Mouse (Mus musculus): ENCODE measurements around the gene Pkhd1.

Pkhd1 gene

DNA sequence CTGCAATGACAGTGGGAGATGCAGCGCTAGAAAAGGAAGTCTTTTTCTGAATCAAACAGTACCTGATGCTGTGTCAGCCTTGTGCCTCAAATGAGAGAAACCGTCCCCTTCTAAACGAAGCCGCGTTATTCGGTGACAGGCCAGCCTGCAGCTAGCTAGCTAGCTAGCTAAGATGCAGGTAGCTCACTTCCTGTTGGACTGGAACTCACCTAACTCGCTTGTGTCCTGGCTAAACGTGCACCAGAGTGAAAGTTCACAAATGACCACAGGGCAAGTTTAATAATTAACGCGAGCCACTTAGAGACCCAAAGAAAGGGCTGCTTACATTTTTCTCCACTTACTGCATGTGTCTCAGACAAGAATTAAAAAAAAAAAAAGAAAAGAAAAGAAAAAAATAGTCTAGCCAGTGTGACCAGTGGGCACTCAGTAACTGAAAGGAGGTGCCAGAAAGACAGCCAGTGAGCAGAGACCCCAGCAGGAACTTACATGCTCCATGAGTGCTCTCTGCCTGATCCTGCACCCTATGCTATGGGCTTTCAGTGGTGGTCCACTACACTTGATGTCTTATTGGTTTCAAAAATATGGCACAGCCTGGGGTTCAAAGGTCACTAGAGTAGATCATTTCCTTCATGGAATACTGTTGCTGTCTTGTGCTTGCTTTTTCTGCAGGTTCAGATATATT, at the start of gene Pkhd1:
Gene Pkhd1 (minus strand): TSS at position 216 of the 682 bp plus-strand sequence.
- no peak for DNase-seq (ENCODE audit: low spot score)

DNA sequence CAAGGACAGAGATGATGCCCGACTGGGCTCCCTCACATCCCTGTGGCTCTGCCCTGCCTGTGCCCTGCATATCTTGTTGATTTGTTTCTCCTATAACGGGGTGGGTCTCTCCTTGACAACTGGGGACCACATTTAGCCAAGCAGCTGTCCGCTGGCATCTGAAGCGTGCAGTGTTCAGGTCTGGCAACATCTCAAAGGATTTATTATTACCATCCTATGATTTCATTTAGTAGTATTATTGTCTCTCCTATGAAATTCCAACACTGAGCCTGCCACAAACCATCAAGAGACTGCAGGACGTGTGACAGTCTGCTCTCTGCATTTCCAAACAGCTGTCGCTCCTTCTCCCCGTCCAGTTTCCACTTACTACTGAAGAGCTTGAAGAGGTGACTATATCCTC, 49.7 kb upstream of the Pkhd1 start:
- DNase-seq (ENCODE audit: low spot score) = no peak

DNA sequence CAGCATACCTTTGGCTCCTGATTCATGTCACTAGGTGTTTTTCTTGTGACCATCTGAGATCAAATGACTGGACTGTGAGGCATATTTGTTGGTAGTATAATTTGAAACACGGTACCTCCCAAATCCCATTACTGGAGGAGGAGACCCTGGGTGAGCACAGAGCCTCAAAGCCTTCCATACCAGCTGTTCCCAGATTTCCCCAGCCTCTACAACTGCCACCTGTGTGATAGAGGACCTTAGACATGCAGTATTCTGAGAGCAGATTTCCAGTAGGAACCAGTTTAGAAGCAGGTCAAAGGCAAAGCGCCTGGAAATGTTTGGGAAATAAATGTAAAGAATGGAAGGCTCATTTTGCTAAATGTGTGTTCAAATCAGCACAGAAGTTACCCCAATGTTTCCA, 48.4 kb upstream of the Pkhd1 start:
- no peak for DNase-seq (ENCODE audit: low spot score)

DNA sequence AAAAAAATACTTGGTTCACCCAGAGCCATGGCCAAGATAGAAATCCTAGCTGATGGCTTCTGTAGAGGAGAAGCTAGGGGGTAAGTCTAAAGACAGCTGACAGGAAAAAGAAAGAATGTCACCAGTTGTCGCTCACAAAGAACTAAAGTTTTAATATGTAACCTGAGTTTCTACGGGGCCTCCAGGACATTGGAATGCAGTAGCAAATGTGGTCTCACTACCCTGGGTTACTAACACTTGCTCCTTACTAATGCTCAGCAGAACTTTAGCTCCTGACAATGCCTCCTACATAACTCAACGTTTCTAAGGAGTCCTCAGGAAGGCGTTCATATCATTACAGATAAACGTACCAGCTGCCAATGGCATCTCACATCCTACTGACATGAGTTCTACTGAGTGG, 37.2 kb upstream of the Pkhd1 start:
- no peak for DNase-seq (ENCODE audit: low spot score)

DNA sequence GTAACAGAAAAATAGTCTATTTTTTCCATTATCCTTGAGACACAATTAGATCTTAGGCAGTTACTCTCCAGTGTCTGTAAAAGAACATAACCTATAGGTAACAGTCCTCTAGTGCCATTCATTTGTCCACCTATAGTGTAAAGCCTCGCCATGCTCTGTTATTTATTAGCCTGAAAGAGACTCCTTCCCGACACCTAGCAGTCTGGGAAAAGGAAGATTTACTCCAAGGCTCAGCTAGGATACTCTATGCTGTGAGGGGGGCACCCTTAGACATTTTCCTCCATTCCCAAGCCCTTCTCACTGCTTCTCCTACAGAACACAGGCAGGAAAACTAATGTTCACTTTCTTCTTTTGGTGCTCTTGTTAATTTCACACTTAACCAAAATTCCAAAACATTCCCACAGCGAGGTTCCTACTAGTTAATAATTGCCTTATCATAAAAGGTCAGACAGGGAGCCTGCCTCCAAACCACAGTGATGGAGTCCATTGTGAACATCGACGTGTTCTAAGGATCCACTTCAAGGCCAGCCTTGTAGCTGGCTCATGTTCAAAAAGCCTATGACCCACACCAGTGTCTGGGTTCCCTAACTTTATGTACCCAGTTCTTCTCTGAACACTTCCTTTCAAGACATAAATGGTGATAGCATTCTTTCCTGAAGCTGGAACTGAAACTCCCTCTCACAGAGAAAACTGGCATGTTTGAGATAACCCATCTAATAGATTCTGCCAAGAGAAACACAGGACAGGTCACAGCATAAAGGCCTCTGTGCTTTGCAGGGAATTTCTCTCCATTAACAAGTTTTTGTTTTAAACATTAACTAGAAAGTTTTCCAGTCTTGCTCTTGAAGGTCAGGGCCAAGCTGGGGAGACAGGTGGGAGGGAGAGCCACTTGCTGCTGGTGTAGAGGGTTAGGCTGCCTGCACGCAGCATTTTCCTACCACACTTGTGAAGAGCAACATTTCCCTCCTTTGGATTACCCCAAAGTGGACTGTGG, 35.9 kb upstream of the Pkhd1 start:
- no peak for DNase-seq (ENCODE audit: low spot score)

DNA sequence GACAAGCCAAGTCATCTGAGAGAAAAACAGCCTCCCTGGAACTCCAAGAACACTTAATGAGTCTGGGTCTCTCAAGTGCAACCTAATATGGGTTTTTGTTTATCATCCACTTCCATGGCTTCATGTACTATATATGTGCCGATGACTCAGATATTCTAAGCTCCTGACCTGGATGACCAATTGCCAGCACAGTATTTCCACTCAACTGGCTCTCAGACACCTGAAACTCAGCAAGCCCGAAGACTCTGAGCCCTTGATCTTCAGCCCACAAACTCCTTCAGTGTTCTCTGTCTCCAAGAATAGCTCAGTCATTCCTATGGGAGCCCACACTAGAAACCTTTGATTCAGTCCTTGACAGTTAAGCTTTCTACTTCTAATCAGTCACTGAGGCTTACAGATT, 17.0 kb upstream of the Pkhd1 start:
- no peak for DNase-seq (ENCODE audit: low spot score)

DNA sequence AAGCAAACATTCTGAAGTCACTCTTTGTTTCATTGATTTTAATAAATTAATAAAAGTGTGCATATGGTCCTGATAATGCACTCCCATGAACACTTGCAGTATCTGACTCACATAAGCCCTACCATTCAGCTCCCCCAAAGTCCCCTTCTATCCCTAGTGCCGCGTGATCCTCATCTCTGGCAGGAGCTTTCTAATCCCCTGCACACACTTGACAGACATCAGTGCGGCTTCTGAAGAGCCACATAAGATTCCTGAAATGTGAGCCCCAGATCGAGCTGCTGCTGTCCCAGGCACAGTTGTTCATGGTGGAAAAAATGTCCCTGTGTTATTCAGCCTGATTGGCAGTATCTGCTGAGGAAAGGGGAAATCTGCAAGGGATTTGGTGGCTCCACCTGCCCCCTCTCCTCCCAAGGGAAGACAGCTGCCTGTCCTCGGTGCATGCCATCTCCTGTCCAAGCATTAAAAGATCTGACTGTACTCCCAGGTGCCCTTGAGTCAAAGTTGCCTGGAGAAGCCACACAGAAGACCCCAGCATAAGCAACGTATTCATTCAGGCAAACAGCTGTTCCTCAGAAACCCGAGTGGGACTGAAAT, 15.5 kb upstream of the Pkhd1 start:
- no peak for DNase-seq (ENCODE audit: low spot score)

DNA sequence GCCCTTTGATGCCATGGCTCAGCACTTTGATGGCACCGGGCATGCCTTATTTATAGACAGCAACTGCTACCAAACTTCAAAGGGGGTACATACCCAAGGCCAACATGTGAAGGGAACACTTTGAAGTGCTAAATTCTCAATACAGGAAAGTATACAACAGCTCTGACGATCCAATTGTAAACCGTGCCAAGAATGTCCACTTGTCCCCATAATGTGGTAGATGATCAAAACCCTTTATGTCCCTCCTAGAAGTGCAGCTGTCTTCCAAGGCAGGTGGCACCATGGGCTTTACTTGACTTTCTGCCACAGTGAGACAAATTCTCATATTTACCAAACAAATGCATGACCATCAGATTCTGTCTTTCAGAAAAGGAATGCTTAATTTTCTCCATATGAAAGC, 6.7 kb upstream of the Pkhd1 start:
- no peak for DNase-seq (ENCODE audit: low spot score)

DNA sequence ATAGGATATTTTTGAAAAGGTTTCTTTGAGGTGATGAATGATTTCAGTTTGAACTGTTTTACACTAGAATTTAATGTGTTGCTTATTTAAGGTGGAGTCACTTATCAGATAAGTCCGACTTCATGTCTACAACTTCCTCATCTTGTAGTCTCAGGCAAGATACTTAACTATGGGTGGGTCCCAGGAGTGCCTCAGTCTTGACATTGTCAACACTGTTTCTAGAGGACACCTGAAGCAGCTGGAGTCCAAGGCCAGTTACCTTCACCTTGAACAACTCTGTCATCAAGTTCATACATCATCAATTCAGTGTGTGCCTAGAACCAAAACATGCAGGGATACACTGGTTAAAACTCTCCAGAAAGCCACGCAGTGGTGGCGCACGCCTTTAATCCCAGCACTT, 5.5 kb upstream of the Pkhd1 start:
- no peak for DNase-seq (ENCODE audit: low spot score)

DNA sequence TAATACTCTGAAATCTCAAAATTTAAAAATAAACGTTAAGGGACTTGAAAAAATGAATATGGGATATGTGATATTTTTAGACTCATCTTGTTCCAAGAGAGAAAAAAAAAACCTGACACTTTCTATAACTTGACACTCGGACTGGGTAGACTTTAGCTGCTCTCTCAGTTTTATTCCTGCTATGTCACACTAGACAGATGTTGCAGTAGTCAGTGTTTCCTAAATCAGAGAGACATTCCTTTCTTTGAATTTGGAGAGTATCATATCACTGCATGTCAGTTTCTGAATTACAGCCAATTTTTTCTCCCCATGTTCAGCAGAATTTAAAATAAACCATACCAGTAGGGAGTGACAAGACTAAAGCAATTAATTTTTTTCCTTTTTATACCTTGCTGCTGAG, 2.7 kb upstream of the Pkhd1 start:
- no peak for DNase-seq (ENCODE audit: low spot score)

DNA sequence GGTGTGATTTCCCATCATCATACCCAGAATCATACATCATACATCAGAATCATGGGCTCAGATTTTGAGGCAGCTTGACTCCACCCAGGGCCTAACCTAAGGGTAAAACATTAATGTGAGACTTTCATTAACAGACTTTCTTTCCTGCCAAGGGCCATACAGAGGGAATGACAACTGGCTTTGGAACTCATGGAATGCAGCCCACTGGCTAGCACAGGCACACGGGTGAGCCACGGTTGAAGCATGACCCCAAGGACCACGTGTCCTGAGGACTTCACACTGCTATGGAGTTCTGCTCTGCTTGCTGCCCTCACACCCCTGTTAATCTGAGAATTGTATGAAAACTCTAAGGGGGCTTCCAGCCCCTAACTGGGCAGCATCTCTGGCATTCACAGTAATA, 1.5 kb upstream of the Pkhd1 start:
- no peak for DNase-seq (ENCODE audit: low spot score)

DNA sequence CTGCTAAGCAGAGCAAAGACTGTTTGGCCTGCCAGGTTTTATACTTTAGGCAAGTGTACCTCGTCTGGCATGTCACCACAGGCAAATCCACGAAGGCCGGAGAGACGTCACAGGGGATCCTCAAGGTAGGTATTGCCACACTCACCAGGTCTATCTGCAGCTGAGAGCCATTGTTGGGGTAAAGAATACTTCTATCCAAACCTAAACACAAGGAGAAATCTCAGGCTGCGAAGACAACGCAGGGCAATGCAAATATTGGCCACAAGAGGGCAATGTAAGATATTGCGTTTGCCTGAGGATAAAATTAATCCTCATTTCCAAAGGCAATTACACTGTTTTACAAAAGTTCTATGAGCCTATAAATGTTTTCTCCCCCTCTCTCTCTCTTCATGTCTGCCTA, 5.2 kb downstream of the Pkhd1 start:
- peak; percentile 66 for DNase-seq (ENCODE audit: low spot score)

DNA sequence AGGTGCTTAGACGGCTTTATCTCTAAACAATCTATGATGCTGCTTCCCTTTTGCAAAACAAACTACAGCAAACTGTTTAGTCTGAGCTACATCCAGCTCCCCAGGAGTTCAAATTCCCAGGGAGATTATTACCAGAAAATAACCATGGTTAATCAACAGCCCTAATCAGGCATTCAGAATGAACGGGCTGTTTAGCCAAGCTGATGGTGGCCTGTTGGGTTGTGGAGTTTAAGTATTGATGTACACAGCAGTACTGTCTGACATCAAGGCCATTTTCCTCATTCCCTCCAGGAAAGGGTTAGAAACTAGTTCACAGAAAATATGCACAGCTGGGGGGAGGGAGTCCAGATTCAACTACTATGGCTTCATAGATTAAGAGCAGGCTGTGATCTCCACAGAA, 12.4 kb downstream of the Pkhd1 start:
- DNase-seq (ENCODE audit: low spot score) = no peak

DNA sequence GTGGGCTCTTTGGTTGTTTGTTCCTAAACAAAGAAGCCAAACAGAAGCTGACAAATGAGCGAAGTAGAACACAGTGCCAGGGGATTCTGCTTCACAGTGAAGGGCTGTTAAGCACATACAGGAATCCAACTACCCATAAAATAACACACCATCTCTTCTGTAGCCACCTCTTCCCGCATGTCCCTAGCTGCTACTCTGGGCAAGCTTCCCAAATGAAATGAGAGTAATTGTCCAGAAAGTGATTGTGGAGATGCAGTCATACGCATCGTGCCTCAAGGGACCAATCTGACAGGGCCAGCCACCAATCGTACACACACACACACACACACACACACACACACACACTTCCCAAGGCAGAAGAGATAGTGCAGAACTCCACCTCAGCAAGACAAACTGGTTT, 27.4 kb downstream of the Pkhd1 start:
- DNase-seq (ENCODE audit: low spot score) = no peak

DNA sequence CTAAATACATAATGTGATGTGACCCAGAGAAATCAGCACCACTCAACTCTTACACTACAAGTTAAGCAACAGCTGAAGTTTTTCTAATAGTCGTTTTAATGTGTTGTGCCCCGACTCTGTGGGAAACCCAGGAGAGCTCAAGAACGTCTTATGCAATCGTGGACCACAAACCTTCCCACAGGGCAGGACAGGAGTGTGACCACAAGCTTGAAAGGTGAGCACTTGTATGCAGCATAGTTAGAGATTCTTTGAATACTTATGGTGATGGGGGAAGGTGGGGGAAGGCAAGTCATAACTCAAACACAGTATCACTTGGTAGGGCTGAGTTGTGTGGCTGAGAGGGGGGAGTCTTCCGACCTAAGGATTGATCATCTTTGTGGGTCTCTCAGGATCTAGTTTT, 46.4 kb downstream of the Pkhd1 start:
- DNase-seq (ENCODE audit: low spot score) = no peak

DNA sequence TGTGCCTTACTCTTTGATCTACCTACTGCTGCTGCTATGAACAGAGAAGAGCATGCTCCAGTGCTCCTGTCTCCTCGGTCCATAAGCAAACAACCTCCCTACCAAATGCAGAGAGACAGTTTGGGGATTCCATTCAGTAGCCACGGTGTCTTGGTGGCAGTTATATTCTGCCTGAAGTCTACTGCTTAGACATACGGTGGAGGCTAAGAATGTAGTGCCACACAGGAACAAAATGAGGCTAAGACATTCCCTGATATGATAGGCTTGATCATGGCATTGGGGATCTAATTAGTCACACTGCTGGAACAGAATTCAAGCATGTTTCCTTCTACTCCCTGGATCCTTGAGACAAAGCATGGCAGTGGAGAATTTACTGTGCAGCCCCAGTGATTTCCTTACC, 48.4 kb downstream of the Pkhd1 start:
- no peak for DNase-seq (ENCODE audit: low spot score)

DNA sequence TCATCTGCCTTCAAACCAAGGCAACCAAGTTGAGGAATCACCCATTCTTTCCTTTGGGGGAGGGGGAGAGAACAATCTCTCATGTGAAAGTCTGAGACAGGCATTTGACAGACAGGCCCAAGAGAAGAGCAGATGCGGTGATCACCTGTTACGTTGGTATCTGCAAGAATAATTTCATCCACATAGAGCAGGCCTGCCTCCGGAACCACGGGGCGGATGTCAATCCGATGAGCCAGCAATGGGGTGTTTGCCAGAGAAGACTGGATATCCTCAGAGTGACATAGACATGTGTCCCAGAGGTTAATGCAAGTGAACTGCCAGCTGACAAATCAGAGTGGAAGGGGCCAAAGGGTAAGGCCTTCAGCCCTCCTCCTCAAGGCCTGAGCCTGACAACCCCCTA, 59.4 kb downstream of the Pkhd1 start:
- DNase-seq (ENCODE audit: low spot score) = no peak

DNA sequence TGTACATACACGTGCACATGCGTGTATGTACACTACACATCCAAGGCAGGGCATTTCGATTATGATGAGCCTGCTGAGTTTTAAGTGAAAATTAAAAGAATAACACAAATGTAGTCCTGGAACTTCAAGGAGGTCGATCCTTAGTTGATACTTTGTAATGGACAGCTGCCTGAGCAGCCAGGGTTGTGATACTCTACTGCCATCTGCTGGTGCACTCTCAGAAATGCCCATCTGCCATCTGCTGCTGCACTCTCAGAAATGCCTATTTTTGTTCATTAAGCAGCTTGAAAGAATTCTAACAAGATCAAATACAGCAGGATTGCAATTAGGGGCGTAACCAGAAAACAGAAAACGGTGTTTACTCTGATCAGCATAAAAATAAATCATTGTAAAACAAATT, 63.5 kb downstream of the Pkhd1 start:
- peak; percentile 74 for DNase-seq (ENCODE audit: low spot score)

DNA sequence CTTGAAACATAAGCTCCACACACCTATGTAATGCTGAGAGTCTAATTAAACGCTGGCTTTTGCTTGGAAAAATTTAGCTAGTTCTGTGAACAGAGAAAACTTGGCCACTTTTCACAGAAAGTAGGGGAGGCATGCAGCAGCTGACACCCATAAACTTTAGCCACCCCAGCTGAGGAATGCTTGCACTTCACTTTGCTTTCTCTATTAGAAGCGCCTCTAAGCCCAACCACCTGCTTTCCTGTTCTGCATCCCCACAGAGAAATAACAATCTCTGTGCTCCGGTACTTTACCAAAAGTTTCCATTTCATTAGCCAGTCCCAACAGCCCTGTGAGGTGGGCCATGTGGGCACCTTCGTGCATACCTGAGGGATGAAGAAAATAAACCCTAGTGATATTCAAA, 66.5 kb downstream of the Pkhd1 start:
- DNase-seq (ENCODE audit: low spot score) = no peak

DNA sequence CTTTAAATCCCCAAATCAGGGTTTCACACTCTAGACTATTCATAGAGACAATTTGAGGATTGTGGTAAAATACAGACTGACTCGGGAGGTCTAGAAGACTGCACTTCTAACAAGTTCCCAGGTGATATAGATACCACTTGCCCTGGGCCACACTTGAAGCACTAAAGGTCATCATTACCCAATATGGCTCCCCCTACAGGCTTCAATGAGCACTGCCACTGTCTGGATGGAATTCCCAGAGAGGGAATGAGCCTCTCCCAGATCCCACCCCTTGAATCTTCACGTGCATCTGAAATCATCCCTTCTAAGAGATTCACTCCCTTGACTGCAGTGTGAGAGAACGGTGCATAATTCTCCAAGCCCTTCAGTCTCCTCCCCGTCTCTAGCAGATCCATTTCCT, 73.3 kb downstream of the Pkhd1 start:
- DNase-seq (ENCODE audit: low spot score) = no peak

DNA sequence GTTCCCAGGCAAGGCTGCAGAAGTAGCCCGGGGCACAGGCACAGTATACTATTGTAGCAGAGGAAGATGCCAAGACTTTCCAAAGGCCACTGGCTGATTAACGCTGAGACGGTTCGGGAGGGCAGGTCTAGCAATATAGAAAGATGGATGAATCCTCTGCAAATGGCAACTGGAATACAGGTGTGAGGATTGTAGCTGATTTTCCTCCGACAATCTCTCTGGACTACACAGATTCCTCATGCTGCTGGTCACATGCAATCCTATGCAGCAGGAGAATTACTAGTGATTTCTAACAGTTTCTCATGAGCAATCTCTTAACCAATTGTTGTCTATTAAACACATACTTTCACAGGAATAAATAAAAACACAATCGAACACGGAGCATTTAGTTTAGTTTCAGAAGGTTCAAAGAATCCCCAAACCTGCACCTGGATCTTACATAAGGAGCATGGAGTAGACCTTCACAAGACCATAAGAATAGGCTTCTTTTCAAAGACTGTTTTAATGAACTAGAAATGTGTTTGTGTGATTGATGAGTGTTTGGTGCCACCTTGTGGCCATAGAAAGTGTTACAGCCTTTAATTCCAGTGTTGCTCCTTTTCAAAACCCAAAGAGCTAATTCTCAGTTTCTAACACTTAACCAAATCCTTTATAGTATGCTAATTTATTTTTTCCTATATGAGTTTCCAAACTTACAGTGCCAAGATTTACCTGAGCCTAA, 104.3 kb downstream of the Pkhd1 start:
- DNase-seq (ENCODE audit: low spot score) = peak; percentile 82

DNA sequence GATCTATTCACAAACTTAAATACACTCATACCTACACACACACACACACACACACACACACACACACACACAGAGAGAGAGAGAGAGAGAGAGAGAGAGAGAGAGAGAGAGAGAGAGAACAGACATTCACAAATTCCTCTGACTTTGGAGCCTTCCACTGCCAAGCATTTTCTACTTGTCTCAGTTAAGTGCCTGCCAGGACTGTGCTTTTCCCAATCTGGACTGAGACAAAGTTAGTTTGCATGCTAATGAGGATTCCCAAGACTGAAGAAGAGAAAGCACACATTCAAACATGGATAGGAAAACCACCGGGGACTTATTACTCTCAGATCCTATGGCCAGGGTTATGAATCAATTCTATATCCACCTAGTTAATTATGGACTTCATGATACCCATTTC, 118.9 kb downstream of the Pkhd1 start:
- no peak for DNase-seq (ENCODE audit: low spot score)

All from embryo, embryonic 10.5 days (tissue).